Mouse (Mus musculus) adipocyte (in vitro differentiated cells): Measurements from ENCODE around the gene Ssh2.

Source experiments
- DNase-seq: peaks from one replicate; pipeline ENCODE4 v3.0.0-alpha.2; 2016; ENCODE audit warnings: low spot score

Gene Ssh2

GRCm38 (mm10) chr11:77215951-77216760 lies at the start of gene Ssh2:
TSS of gene Ssh2 (plus strand) at chr11:77216287.
- DNase-seq: peak; percentile 77

- no peak for DNase-seq
These were observed 42.4 kb upstream of the Ssh2 start for GRCm38 (mm10) chr11:77173731-77174130.

- DNase-seq: no peak
These were observed 41.6 kb upstream of the Ssh2 start for GRCm38 (mm10) chr11:77174531-77174930.

GRCm38 (mm10) chr11:77179771-77180170 lies 36.3 kb upstream of the Ssh2 start:
- DNase-seq: no peak

DNA sequence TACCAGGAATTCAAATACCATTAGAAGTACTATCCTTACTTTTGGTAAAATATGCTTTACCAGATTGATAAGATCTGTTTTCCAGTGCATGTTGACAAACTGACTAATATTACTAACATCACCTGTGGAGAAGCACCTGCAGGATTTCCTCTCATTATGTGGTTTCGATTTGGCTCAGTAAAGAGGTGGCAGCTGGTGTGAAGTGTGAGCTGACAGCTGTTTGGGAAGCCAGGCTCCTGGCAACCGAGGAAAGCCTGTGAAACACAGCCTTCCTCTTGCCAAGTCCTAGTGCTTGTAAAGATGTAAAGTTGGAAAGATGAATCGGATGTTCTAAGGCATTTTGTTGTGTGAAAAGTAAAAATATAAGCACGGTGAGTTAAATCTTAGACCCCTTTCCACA lies 35.2 kb upstream of the Ssh2 start:
- no peak for DNase-seq

GRCm38 (mm10) chr11:77181528-77181927 lies 34.6 kb upstream of the Ssh2 start:
- DNase-seq: no peak

- DNase-seq: no peak
These were observed 34.0 kb upstream of the Ssh2 start for GRCm38 (mm10) chr11:77182041-77182440.

DNA sequence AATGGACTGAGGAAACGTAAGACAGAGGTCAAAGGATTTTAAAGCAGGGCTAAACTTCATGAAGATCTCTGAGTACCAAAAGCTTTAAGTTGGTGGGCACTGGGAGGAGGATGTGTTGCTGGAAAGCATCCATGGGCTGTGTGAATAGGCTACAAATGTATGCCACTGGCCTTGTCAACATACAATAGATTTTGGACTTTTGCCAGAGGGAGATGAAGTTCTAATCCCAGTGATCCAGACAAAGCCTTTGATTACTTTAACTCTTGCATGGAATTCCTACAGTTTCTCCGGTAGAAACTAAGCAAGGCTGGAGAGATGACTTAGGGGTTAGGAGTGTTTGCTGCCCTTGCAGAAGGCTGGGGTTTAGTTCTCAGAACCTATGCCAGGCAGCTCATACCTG lies 33.5 kb upstream of the Ssh2 start:
- no peak for DNase-seq

- peak; percentile 43 for DNase-seq
These were observed 31.2 kb upstream of the Ssh2 start for GRCm38 (mm10) chr11:77184926-77185325.

GRCm38 (mm10) chr11:77188868-77189267 lies 27.2 kb upstream of the Ssh2 start, which contains the start of gene Efcab5:
TSS of gene Efcab5 (minus strand) at chr11:77188968.
- no peak for DNase-seq

DNA sequence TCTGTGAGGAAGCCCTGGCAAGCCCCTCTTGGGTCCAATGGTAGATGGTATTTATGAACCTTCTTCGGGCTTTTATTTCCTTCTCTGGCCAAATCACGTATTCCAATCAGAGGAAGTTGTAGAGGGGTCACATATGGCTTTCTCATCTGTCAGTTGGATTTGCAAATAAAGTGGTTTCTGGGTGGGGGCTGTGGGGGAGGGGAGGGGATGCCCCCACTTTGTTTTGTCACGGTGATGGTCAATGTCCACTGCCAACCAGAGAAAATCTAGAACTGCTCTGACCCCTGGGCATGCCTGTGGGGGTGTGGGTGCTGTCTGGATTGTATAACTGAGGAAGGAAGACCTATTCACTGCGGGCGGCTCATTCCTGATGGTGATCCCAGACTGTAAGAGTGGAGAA lies 22.7 kb upstream of the Ssh2 start:
- DNase-seq: no peak

GRCm38 (mm10) chr11:77193941-77194553 lies 22.0 kb upstream of the Ssh2 start:
- no peak for DNase-seq

GRCm38 (mm10) chr11:77194762-77195161 lies 21.3 kb upstream of the Ssh2 start:
- no peak for DNase-seq

GRCm38 (mm10) chr11:77195360-77196109 lies 20.6 kb upstream of the Ssh2 start:
- no peak for DNase-seq

DNA sequence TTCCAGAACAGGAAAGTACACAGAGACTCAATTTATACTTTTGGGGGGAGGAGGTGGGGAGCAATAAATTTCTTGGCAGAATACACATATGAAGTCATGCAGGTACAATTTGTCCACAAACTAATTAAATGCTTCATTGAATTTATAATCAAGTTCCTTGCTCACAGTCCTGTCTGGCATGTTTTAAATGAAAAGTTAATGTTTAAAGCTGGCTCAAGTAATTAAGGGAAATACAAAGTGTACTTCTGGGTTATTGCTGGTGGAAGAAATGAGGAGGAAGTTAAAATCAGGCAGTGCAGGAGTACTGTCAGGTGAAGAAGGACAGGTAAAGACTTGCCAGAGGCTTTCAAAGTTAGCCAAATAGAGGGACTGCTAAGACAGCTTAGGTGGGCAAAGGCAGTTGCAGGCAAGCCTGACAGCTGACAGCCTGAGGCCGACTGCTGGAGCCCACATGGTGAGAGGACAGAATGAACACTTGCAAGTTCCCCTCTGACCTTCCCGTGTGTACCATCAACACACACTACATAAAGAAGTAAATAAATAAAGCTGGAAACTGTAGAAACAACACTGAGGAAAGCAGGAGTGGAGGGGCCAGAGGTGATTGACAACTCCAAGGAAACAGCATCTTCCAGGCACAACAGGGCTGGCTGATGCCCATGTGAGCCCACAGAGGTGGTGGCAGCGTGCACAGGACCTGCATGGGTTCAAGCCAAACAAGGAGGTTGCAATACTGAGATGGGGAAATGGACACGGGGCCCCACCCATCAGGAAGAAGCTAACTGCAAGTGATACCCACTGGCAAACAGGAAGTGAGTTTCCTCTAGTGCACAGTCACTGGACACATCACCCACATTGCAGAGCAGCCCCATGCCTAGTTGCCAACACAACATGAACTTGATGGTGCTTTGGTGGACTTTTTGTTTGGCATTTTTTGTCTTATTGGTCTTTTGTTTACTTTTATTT lies 19.6 kb upstream of the Ssh2 start:
- no peak for DNase-seq

DNA sequence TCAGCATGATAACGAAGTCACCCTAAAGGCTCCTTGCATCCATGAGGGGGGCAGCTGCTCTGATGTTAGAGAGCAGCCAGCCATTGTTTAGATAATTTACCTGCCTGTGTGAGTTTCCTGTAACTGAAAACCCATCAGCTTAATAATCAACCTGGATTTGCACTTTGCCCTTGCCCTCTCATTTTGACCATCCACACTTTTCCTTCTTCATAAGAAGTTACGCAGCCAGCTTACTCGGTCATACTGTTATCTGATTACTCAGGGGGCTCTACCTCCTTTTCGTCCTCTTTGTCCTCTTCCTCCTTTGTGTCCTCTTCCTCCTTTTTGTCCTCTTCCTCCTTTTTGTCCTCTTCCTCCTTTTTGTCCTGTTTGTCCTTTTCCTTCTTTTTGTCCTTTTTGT lies 16.5 kb upstream of the Ssh2 start:
- no peak for DNase-seq

GRCm38 (mm10) chr11:77200703-77201102 lies 15.4 kb upstream of the Ssh2 start:
- no peak for DNase-seq

GRCm38 (mm10) chr11:77214142-77214692 lies 1.9 kb upstream of the Ssh2 start:
- no peak for DNase-seq

GRCm38 (mm10) chr11:77214755-77215154 lies 1.3 kb upstream of the Ssh2 start:
- peak; percentile 79 for DNase-seq

DNA sequence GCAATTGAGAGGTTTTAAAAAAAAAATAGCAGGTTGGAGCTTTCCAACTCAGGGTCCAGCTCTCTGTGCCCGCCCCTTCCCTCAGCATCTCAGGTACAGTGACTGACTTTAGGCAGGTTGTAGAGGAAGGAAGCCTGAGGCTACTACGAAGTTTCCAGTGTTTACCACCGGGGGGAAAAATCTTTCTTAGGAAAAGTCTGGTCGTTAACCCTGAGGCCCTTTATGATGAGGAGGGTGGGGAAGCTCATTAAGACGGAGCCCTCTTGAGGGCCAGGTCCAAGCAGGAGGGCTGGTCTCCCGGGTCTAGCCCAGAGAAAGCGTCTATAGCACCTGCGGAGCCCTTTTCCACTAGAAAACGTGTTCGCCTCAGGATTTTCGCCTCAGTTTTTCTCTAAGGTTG lies 604 bp upstream of the Ssh2 start:
- peak; percentile 36 for DNase-seq

DNA sequence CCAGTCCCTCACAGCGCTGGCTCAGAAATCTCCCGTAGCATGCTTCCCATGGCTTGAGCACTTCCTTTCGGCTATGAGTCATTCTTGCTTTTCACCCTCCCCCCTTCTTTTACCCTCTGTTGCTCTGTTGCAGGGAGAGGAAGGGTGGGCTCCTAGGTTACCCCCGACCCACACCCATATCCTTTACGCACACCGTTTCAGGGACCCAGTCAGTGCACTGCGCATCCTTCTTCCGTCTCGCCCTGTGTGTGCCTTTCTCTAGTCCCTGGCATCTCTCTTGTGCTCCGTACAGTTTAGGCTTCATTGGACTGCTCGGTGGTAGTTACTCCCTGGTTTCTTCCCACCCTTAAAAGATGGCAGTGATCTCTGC lies 659 bp downstream of the Ssh2 start:
- DNase-seq: no peak
